Mouse (Mus musculus) liver, adult 2 months (tissue): ENCODE data around the gene Rilpl1.

Experiments used
- CTCF ChIP-seq: fragments of 200-500 bp; IDR thresholded peaks from 2 replicates; pipeline ENCODE4 v1.5.1; 2011; ENCODE audit warnings: low read depth, low read length, control low read depth
- POLR2A ChIP-seq: fragments of 200-500 bp; IDR thresholded peaks from 2 replicates; pipeline ENCODE4 v1.6.1; 2011; ENCODE audit warnings: low read length, control low read depth; ENCODE audit not compliant: insufficient read depth; ENCODE audit errors: extremely low read depth

DNA sequence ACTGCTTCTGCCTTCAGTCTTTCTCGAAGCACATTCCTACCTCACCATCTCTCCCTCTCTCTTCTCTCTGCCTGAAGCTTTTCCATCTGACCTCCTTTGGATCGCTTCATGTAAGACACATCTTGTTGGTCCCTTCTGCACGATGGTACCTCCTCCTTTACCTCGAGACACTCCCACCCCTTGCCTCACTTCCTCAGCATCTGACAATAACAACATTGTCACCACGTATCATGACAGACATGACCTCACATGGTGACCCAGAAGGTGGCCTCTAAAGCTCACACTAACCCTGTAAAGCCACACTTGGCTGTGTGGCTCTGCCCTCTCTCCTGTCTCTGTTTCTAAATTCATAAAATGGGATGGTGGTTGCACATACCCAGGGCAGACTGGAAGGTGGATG is 15.4 kb downstream of the Rilpl1 start:
- TF ChIP-seq CTCF (no peak), POLR2A (no peak)
